Mouse (Mus musculus): ENCODE measurements around the gene Sh3rf1.
"Not testable (repeated sequence)": the region's sequence is repeated elsewhere in the genome, so short reads cannot be mapped to it uniquely, and the experiment has no call there.

The Sh3rf1 gene

DNA sequence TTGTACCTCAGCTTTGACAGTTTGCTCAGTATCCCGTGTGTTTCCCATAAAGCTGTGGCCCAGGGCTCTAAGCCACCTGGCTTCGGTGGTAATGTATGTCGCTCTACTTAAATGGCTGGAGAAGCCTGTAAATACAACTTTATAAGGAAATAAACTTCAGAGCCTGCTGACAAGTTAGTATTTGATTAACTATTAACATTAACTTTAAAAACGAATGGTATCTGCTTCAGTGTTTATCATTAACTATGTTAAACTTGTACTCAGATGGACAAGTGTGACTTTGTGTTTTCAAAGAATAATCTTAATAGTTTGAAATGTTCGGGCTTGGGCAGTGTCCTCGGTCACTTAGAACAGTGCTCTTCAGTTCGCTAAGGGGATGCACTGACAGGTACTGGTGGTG is 151.5 kb downstream of the Sh3rf1 start:
- peak; percentile 60 for DNase-seq

GRCm38 (mm10) chr8:61378847-61379698 is 155.4 kb downstream of the Sh3rf1 start:
- DNase-seq, result no peak

- DNase-seq, result no peak
Observed at GRCm38 (mm10) chr8:61384536-61384935, 160.9 kb downstream of the Sh3rf1 start.

DNA sequence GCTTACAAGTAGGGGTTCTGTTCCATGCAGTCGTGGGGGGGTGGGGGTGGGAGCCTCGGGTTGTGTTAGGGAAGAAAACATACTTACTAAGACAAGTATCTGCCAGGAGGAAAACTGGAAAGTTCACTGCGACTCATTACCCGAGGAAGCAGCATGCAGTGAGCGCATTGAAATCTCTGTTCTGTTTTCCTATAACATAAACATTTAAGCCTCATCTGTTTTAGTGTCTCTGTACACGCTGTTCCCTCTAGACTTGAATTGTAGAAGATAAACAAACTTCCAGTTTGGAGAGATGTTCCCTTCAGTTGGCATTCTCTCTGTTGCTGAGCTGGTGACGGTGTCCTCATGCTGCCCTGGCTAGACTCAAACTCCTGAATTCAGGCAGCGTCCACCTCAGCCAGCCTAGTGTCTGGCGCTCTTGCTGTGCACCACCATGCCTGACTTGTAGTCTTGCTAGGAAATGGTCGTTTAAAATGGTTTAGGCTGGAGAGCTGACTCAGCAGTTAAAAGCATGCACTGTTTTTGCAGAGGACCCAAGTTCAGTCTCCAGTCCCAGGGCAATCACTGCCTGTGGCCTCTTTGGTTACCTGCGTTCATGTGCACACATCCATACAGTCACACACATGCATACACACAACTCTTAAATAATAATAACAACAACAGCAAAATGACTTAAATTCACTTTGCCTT is 162.0 kb downstream of the Sh3rf1 start:
- no peak for DNase-seq

- no peak for DNase-seq
Observed at GRCm38 (mm10) chr8:61386645-61387044, 163.0 kb downstream of the Sh3rf1 start.

- DNase-seq, result peak; percentile 64
Observed at GRCm38 (mm10) chr8:61387501-61387963, 163.9 kb downstream of the Sh3rf1 start.

DNA sequence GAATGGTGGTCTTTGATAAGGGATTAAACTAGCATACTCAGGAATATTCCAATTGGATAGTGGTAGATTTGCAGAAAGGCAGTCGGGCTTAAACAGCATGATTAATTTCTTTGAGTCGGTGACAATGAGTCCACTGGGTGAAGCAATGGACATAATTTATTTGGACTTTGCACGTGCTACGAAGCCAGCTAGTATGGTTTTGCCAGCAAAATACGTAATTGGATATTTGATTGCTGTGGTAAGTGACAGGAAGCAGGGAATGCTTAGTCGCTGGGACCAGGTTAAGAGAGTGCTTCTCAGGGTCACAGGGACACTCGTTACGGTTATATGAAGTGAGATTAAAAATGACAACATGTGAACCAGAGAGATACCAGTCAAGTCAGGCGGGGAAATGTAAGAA is 164.7 kb downstream of the Sh3rf1 start:
- no peak for DNase-seq

DNA sequence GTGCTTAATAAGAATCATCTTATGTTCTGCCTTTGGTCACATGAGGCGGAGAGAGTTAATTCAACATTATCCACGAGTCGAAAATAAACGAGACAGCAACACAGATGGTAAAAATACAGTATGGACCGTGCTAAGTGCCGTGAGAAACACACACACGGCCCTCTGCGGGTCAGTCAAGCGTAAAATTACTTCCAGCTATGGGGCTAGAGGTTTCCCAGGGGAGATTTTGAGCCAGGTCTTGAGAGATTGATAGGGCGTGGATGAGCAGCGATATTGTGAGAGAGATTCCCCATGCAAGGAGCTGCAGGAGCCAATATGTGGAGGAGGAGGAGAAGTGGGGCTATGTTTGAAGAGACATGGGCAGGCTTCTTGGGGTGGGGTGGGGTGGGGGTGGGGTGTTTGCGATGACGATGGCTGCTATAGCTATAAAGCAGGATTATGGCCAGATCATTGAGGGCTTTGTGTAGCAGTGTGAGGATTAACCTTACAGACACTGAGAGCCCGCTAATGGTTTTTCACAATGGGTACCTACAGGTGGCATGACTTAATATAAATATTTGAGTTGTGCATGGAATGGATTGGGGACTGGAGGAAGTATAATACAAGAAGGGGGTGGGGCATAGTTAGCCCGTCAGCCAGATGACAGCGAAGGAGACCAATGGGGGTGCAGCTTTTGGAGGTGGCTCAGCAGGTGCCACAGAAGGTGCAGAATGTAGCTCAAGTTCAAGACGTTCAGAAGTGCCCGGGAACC is 166.8 kb downstream of the Sh3rf1 start:
- no peak for DNase-seq

GRCm38 (mm10) chr8:61391058-61391434 is 167.4 kb downstream of the Sh3rf1 start:
- peak; percentile 35 for DNase-seq

DNA sequence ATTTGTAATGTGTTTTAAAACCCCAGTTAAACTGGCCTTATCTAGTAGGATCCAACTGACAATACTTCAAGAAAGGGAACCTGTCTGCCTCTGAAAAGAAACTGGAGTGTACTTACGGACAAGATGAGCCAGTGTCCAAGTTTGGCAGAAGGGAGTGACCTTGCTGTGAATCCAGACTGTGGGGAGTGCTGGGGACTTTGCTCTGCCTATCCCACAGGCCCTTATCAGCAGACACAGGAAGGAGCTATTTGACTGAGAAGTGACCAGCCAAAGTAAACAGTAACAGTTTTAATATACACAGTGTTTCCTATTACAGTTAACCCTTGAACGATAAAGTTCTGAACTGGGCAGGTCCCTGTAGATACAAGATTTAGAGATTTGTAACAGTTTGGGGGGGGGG is 173.5 kb downstream of the Sh3rf1 start:
- no peak for DNase-seq

DNA sequence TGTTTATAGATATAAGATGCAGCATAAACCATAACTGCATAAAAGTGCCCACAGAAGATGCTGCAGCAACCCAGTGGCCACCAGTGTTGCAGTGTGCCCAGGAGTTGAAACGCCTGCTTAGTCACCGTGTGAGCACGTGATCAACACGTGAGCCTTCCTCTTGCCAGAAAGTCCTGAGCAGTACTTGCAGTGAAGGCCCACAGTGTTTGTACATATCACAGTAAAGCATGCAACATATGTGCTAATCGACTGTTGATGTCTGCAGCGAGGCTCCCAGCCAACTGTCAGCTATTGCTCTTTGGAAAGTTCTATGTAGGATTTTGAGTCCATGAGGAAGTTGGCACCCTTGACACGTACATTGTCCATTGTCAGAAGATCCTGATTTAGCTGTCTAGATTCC is 174.1 kb downstream of the Sh3rf1 start:
- DNase-seq, result peak; percentile 49

DNA sequence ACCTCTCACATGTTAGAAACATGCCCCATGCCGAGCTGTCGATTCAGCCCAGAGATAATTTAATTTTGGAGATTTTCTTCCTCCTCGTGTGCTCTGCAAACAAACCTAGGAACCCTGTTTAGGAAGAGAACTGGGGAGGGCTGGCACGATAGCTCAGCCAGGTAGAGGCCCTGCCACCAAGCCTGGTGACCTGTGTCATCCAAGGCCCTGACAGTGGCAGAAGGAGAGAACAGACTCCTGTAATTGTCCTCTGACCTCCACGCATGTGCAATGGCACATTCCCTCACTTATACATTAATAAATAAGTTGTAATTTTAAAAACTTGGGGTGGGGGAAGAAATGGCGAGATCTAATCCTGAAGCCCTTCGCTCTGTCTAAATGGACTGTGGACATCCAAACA is 179.2 kb downstream of the Sh3rf1 start:
- DNase-seq, result no peak

DNA sequence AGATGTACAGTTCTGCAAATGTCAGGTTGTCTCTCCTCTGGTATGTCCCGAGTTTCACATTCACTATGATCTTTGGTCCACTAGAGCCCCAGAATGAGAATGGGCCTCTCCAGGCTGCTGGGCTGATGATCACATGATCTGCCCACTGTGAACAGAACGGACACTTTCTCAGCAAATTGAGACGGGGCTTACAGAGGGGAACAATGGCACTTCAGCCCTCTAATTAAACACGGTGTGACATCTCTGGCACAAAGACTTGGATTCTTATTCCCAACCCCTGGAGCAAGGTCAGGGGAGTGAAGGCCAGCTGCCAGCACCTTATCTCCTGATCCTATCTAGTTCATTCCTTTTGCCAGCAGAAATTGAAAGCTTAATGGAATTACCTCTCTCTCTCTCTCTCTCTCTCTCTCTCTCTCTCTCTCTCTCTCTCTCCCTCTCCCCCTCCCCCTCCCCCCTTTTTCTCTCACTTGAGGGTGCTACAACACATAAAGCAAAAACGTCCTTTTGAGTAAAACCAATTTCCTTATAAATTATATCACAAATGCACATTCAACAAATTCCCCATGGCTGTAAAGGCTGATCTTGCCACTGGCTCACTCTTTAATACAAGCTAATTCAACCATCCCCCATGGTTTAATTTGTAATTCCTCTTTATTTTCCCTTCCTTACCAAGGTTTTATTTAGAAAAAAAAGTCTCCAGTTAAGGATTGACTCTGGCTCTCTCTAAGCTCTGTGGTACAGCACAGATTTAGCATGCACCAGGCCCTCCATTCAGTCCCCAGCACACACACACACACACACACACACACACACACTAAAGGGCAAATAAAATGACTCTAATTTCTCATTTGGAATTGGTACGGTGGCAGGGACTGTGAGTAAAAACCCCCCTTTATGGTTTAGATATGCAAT is 179.8 kb downstream of the Sh3rf1 start:
- DNase-seq, result peak; percentile 58

DNA sequence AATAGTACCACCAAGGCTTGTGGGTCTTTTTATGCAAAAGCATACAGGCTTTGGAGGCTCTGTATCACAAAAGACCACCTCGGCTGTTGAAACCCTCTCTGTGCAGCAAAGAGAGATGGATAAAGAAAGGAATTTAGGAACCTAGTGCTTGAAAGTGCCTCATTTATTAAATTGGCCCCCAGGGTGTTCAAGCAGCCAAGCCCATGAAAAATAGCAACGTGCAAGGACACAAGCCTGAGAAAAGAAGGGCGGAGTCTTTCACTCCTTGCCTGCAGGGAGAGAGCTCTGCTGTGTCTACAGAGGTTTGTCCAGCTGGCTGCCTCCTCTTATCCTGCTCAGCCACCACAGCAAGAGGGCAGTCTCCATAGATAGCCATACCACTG is 180.5 kb downstream of the Sh3rf1 start:
- DNase-seq, result peak; percentile 22

- DNase-seq, result no peak
Observed at GRCm38 (mm10) chr8:61409081-61409480, 185.4 kb downstream of the Sh3rf1 start.

DNA sequence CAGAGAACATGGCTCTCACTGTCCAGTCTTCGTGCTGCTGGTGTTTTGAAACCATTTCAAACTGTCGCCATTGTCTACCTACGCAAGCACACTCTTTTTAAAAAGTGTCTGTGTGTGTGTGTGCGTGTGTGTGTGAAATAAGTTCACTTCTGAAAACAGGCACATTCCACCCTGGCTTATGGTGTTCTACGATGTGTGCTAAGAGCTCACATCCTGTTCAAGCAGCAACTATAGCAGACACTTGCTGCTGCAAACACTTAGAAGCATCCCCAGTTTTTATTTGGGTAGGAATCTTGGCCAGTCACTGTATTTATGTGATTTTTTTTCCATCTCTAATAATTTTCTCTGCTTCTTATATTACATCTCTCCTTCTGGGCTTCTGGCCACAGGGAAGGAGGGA is 186.0 kb downstream of the Sh3rf1 start:
- DNase-seq, result not testable (repeated sequence)

GRCm38 (mm10) chr8:61419521-61419920 is 195.8 kb downstream of the Sh3rf1 start:
- no peak for DNase-seq

DNA sequence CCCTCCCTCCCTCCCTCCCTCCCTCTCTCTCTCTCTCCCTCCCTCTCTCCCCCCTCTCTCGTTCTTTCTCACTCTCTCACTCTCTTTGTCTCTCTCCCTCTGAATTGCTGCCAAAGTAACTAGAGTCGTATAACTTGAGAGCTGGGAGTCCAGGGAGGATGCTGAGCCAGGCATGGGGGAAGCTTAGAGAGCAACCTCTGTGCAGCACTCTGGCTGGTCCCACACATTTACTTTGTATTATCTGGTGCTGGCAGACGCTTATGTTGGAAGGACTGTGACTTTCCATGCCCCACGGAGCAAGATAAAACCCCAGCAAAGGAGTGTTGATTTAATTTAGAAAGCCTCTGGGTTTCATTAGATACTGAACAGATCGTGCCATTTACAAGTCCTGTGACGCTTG is 196.5 kb downstream of the Sh3rf1 start:
- no peak for DNase-seq

- no peak for DNase-seq
Observed at GRCm38 (mm10) chr8:61421606-61422005, 197.9 kb downstream of the Sh3rf1 start.

DNA sequence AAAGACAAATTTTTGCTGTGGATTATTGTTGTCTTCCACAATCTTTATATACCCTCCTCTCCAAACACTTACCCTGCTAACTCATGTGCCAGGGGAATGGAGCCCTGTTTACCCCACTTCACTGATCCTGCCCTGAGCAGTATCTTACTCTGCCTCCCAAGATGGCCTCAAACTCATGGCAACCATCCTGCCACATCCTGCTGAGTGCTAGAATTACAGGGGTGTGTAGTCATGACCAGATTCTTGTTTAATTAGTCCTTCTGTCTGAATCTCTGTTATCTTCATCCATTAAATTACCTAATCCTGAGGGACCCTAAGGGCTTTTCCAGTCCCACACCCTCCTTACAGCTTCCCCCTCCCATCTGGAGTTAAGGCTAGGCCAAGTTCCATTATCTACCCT is 201.5 kb downstream of the Sh3rf1 start:
- DNase-seq, result no peak

DNA sequence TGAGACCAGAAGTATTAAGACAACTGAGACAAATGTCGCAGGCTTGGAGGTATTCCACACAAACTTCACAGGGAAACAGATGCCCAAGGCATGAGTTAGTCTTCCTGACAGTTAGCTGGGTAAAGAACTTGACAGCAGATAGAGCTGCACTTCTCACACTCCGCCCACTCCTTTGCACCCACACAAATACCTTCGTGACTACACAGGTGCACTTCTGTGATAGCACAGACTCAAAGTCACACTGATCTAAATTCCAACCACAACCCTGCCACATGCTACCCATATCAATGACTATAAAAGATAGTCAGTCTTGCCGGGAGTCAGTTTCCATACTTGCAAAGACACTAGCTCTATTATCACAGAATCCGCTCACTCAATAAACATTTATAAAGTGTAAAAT is 202.4 kb downstream of the Sh3rf1 start:
- no peak for DNase-seq

- DNase-seq, result no peak
Observed at GRCm38 (mm10) chr8:61426671-61427070, 203.0 kb downstream of the Sh3rf1 start.
